Mouse (Mus musculus) liver, embryonic 14 days (tissue): ENCODE measurements around the gene Xpot. TPM values are rescaled to one million over a fixed set of nuclear protein-coding genes. Genes with fewer than 3 reads are reported as not detected.

Source experiments
- polyA plus RNA-seq: library from polyadenylated mRNA; depleted of rRNA; stranded (reverse); fragments of >200 nt; gene quantifications from 2 replicates; pipeline ENCODE4 v1.2.3, GENCODE M21; 2012; rRNA removed

Xpot gene
- polyA plus RNA-seq = 35.9 and 38.4 TPM in 2 replicates

GRCm38 (mm10) chr10:121626186-121626882, at the start of gene Xpot:
Gene Xpot (minus strand): TSS chr10:121626332.

DNA sequence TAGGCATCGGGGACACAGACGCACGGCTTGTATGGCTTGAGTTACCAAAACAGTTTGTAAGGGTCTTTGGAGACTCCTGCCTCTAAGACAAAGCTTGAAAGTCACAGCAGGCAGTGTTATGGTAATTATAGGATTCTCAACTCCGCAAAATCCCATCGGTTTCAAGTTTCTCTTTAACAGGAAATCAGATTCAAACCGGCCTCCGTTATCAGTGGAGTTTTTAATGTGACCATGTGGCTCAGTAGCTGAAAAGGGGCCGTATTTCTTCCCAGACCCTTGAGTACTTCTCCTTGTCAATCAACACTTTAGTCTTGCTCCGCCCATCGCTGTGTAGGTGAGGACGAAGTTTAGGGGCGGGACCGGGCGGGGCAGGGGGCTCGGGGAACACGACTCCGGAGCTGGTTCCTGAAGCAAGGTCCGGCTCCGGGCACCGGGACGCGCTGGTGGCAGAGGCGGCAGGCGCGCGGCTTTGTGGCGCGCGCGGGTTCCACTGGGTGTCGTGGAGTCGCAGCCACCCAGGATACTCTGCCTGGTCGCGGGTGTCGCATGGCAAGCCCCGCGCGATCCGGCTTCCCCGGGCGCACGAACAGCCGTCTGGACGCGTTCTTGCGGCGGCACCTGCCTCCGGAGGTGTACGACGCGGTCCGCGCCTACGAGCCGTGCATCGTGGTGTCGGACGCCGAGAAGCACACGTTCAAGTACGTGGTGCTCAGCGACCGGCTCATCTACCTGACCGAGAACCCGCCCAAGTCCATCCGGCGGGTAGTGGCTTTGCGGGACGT, 15.3 kb upstream of the Xpot start, which contains the start of gene D930020B18Rik:
TSS of gene D930020B18Rik (plus strand) at position 317 of the 782 bp plus-strand sequence.

GRCm38 (mm10) chr10:121586675-121587370, 39.3 kb downstream of the Xpot start, which contains the start of gene Tbk1:
Gene Tbk1 (minus strand): TSS chr10:121586787.

Other genes starting within 250 kb of the Xpot start
- 7.8 and 9.1 TPM in 2 replicates for gene Rassf3, start 150.0 kb downstream of the Xpot start, polyA plus RNA-seq
- 14.2 and 15.9 TPM in 2 replicates for gene Tbk1, start 39.5 kb downstream of the Xpot start, polyA plus RNA-seq
- 0.01 TPM in 2 replicates for gene D930020B18Rik, start 15.3 kb upstream of the Xpot start, polyA plus RNA-seq
- gene BC048403, start 113.6 kb upstream of the Xpot start, polyA plus RNA-seq = 1.8 and 2.3 TPM in 2 replicates